Mouse (Mus musculus): ENCODE measurements around the gene Ggta1. TPM values are rescaled to one million over a fixed set of nuclear protein-coding genes. Genes with fewer than 3 reads are reported as not detected.

Ggta1 gene
- total and polyA plus RNA-seq, 2 experiments from 2014 or later: 3.2 to 11.8 TPM

GRCm38 (mm10) chr2:35481322-35481990 is 18.4 kb upstream of the Ggta1 start:
- no peak for TF ChIP-seq CTCF (IDR thresholded peaks at IDR 0.05; ENCODE audit: low read depth)
- H3K4me2 ChIP-seq (ENCODE audit: low read depth, low read length): no peak overlapping the region
- no peaks in the 10 kb centered on the region for H3K36me3 ChIP-seq (ENCODE audit: insufficient read depth, low read length)
- ATAC-seq: no peak
- H3K27ac ChIP-seq: no peak overlapping the region
- H3K9ac ChIP-seq (replicated peaks; ENCODE audit: low read length): no peak overlapping the region
- WGBS: 39% methylated on average over 7 of the region's 7 CpGs
- DNase-seq (ENCODE audit: low spot score): peak; percentile 53
- H3K4me3 ChIP-seq (ENCODE audit: low read length): no peak overlapping the region
- H3K9me3 ChIP-seq (ENCODE audit: low read length): no peaks in the 10 kb centered on the region
- H3K27me3 ChIP-seq (ENCODE audit: insufficient read depth, low read length): no peaks in the 10 kb centered on the region
- H3K4me1 ChIP-seq (ENCODE audit: insufficient read depth, low read length): peaks cover 3% of the 10 kb centered on the region; the same call in 1 of the 2 replicates

DNA sequence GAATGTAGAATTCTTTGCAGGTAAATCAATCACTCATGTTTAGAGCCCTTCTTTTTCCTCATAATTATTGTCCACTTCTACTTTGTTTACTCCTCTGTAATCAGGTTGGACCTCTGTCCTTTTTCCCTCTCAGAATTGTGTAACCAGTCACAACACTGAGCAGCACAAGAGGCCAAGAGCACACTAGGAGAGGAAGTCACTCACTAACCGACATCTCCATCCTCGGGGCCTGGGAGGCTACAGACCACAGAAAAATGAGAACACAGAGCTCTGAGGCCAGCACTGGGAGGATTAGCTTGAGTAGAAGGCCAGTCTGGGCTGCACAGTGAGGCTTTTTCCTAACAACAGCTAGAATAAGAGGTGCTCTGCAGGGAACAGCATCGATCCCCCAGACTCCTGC is 17.0 kb upstream of the Ggta1 start:
- H3K4me2 ChIP-seq (ENCODE audit: low read depth, low read length): no peak overlapping the region
- H3K4me1 ChIP-seq (ENCODE audit: insufficient read depth, low read length): peaks cover 3% of the 10 kb centered on the region; the same call in 1 of the 2 replicates
- H3K9me3 ChIP-seq (ENCODE audit: low read length): no peaks in the 10 kb centered on the region
- no peak overlapping the region for H3K27ac ChIP-seq
- H3K9ac ChIP-seq (replicated peaks; ENCODE audit: low read length): no peak overlapping the region
- no peaks in the 10 kb centered on the region for H3K27me3 ChIP-seq (ENCODE audit: insufficient read depth, low read length)
- 48% methylated on average over 3 of the region's 3 CpGs for WGBS
- no peak overlapping the region for H3K4me3 ChIP-seq (ENCODE audit: low read length)
- ATAC-seq (no peak), DNase-seq (ENCODE audit: low spot score) (no peak)
- no peaks in the 10 kb centered on the region for H3K36me3 ChIP-seq (ENCODE audit: insufficient read depth, low read length)
- TF ChIP-seq CTCF (IDR thresholded peaks at IDR 0.05; ENCODE audit: low read depth): no peak

DNA sequence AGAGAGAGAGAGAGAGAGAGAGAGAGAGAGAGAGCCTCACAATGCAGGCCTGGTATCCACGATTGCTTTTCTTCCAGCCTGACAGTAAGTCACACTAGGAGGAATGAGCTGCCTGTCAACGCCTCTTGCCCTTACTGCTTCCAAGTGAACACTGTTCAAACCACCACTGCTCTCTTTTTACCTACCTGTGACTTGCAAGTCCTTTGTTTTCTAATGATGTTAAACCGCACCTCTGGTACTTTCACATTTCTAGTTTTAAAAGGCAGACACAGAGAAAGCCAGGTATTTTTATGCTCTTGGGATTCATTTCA is 15.7 kb upstream of the Ggta1 start:
- Histone ChIP-seq H3K9ac (replicated peaks; ENCODE audit: low read length) (no peak overlapping the region), H3K4me2 (ENCODE audit: low read depth, low read length) (no peak overlapping the region), H3K27me3 (ENCODE audit: insufficient read depth, low read length) (no peaks in the 10 kb centered on the region), H3K36me3 (ENCODE audit: insufficient read depth, low read length) (no peaks in the 10 kb centered on the region), H3K9me3 (ENCODE audit: low read length) (no peaks in the 10 kb centered on the region), H3K4me3 (ENCODE audit: low read length) (no peak overlapping the region), H3K4me1 (ENCODE audit: insufficient read depth, low read length) (peaks cover 3% of the 10 kb centered on the region; the same call in 1 of the 2 replicates), H3K27ac (no peak overlapping the region)
- DNase-seq (ENCODE audit: low spot score): no peak
- whole genome bisulfite sequencing: 63% methylated on average over 3 of the region's 3 CpGs
- no peak for ATAC-seq
- no peak for TF ChIP-seq CTCF (IDR thresholded peaks at IDR 0.05; ENCODE audit: low read depth)

GRCm38 (mm10) chr2:35477999-35478811 is 15.2 kb upstream of the Ggta1 start:
- Histone ChIP-seq H3K36me3 (ENCODE audit: insufficient read depth, low read length) (no peaks in the 10 kb centered on the region), H3K27me3 (ENCODE audit: insufficient read depth, low read length) (no peaks in the 10 kb centered on the region), H3K4me1 (ENCODE audit: insufficient read depth, low read length) (peaks cover 3% of the 10 kb centered on the region; the same call in 1 of the 2 replicates), H3K4me2 (ENCODE audit: low read depth, low read length) (no peak overlapping the region), H3K27ac (no peak overlapping the region), H3K4me3 (ENCODE audit: low read length) (no peak overlapping the region), H3K9ac (replicated peaks; ENCODE audit: low read length) (no peak overlapping the region), H3K9me3 (ENCODE audit: low read length) (no peaks in the 10 kb centered on the region)
- no peak for TF ChIP-seq CTCF (IDR thresholded peaks at IDR 0.05; ENCODE audit: low read depth)
- WGBS: 79% methylated on average over 10 of the region's 10 CpGs
- ATAC-seq: no peak
- DNase-seq (ENCODE audit: low spot score): no peak

DNA sequence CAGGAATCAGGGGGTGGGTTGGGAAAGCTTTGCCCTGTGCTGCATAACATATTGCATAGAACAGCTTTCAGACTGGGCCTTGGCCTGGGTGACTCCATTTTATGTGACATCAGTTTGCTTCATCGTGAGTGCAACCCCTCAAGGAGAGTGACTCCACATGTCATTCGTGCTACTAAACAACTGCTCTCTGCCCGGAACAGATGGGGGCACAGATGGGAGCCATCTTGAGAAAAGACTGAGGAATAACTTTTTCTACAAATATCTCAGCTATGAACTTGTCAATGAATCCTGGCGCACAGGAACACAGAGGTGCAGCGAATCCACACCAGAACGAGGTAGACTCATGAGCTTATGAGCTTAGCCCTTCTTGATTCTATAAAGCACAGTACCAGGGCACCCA is 14.3 kb upstream of the Ggta1 start:
- DNase-seq (ENCODE audit: low spot score): no peak
- WGBS: 82% methylated on average over 6 of the region's 6 CpGs
- no peaks in the 10 kb centered on the region for H3K9me3 ChIP-seq (ENCODE audit: low read length)

DNA sequence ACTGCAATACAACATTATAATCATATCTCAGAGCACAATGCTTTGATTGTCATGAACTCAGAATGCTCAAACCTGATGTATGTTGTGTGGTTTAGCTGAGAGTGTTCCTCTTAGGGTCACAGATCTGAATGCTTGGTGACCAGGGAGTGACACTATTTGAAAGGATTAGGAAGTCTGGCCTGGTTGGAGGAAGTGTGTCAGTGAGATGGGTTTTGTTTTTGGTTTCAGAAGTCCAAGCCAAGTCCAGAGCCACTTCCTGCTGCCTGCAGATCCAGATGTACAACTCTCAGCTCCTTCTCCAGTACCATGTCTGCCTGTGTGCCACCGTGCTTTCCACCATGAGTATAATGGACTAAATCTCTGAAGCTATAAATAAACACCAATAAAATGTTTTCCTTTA is 11.9 kb upstream of the Ggta1 start:
- Histone ChIP-seq H3K36me3 (ENCODE audit: insufficient read depth, low read length) (no peaks in the 10 kb centered on the region), H3K9ac (replicated peaks; ENCODE audit: low read length) (no peak overlapping the region), H3K9me3 (ENCODE audit: low read length) (no peaks in the 10 kb centered on the region), H3K4me1 (ENCODE audit: insufficient read depth, low read length) (no peaks in the 10 kb centered on the region), H3K4me3 (ENCODE audit: low read length) (no peak overlapping the region), H3K4me2 (ENCODE audit: low read depth, low read length) (no peak overlapping the region), H3K27me3 (ENCODE audit: insufficient read depth, low read length) (no peaks in the 10 kb centered on the region), H3K27ac (no peak overlapping the region)
- TF ChIP-seq CTCF (IDR thresholded peaks at IDR 0.05; ENCODE audit: low read depth): no peak
- DNase-seq (ENCODE audit: low spot score): no peak
- WGBS: 91% methylated on average over 1 of the region's 1 CpGs
- ATAC-seq: no peak

More for the DNA sequence above, 14.3 kb upstream of the Ggta1 start:
- Histone ChIP-seq H3K4me2 (ENCODE audit: low read depth, low read length) (no peak overlapping the region), H3K4me1 (ENCODE audit: insufficient read depth, low read length) (peaks cover 3% of the 10 kb centered on the region; the same call in 1 of the 2 replicates), H3K27me3 (ENCODE audit: insufficient read depth, low read length) (no peaks in the 10 kb centered on the region), H3K36me3 (ENCODE audit: insufficient read depth, low read length) (no peaks in the 10 kb centered on the region), H3K9ac (replicated peaks; ENCODE audit: low read length) (no peak overlapping the region), H3K27ac (no peak overlapping the region), H3K4me3 (ENCODE audit: low read length) (no peak overlapping the region)
- no peak for ATAC-seq
- no peak for TF ChIP-seq CTCF (IDR thresholded peaks at IDR 0.05; ENCODE audit: low read depth)

GRCm38 (mm10) chr2:35469266-35469665 is 6.2 kb upstream of the Ggta1 start:
- no peak overlapping the region for H3K4me3 ChIP-seq (ENCODE audit: low read length)
- H3K4me1 ChIP-seq (ENCODE audit: insufficient read depth, low read length): no peaks in the 10 kb centered on the region
- H3K27ac ChIP-seq: no peak overlapping the region
- H3K9ac ChIP-seq (replicated peaks; ENCODE audit: low read length): no peak overlapping the region
- no peaks in the 10 kb centered on the region for H3K27me3 ChIP-seq (ENCODE audit: insufficient read depth, low read length)
- no peak for DNase-seq (ENCODE audit: low spot score)
- no peak overlapping the region for H3K4me2 ChIP-seq (ENCODE audit: low read depth, low read length)
- no peaks in the 10 kb centered on the region for H3K9me3 ChIP-seq (ENCODE audit: low read length)
- TF ChIP-seq CTCF (IDR thresholded peaks at IDR 0.05; ENCODE audit: low read depth): no peak
- WGBS: 79% methylated on average over 3 of the region's 3 CpGs
- no peak for ATAC-seq
- no peaks in the 10 kb centered on the region for H3K36me3 ChIP-seq (ENCODE audit: insufficient read depth, low read length)
